ENCODE assay signal across 18 mouse cellular contexts in the genomic region with DNA sequence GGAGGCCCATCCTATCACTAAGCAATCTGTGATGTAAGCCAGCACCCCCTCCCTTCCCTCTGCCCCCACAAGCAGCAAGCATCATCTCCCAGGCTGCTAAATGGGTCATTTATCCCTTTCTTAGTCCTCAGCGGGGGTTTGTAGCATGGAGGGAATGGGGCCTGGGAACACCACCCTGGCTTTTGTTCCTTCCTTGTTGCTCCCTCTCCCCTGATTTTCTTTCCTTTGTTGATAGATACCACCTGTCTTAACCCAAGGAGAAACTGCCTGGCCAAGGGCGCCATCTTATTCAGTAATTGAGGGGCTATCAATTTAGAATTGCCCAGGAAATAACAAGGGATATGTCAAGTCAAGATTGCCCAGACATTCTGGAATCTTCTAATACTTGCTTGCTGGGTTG. TPM values are rescaled to one million over a fixed set of nuclear protein-coding genes. Genes with fewer than 3 reads are reported as not detected.
DNase-seq lines count a peak whose midpoint lies in the region; ATAC-seq lines count a peak whose summit lies in the region.
"Had no signal": no experiment of that assay in that cellular context is flagged by ENCODE, and none has a peak within 500 bp of the region (broad histone marks: within the 10 kb centered on the region; RNA-seq: fewer than 3 reads in every experiment).

No protein-coding gene starts in this region.

- WGBS in forebrain, embryonic 10.5 days = 32% methylated on average over 2 of the region's 2 CpGs
- whole genome bisulfite sequencing in forebrain, embryonic 14.5 days = 23% methylated on average over 2 of the region's 2 CpGs
- 95% methylated on average over 2 of the region's 2 CpGs for WGBS in macrophage (ENCODE audit: missing documents)

- peak overlapping the region; percentile 42 for H3K4me3 ChIP-seq in forebrain, embryonic 10.5 days
- H3K4me3 ChIP-seq in forebrain, embryonic 14.5 days (ENCODE audit: low read depth, low read length) = no peak overlapping the region
- H3K4me3 ChIP-seq in macrophage (ENCODE audit: inconsistent target) = peak overlapping the region; percentile 5; the same call in 1 of the 2 replicates
- H3K4me3 ChIP-seq: heart, embryonic 12.5 days; liver, embryonic 13.5 days; stomach, embryonic 15.5 days had no signal

- H3K4me1 ChIP-seq in forebrain, embryonic 10.5 days = peaks cover 100% of the 10 kb centered on the region
- H3K4me1 ChIP-seq in forebrain, embryonic 14.5 days (ENCODE audit: control insufficient read depth, insufficient read depth, low read length) = peaks cover 74% of the 10 kb centered on the region

- no peak for DNase-seq in forebrain, embryonic 10.5 days (ENCODE audit: extremely low spot score, low spot score)
- no peak for DNase-seq in forebrain, embryonic 14.5 days (ENCODE audit: low spot score)
- DNase-seq in retina, postnatal 1 day = peak; percentile 45
- no peak for DNase-seq in retina, embryonic 14.5 days (ENCODE audit: low spot score)
- DNase-seq in kidney, postnatal 4 days = no peak
- no peak for DNase-seq in ovary, postnatal 14 days (ENCODE audit: low spot score)
- DNase-seq in thymus, postnatal 4 days = no peak
- DNase-seq: adrenal gland, adult 2 months; cerebellum, adult 9-11 months; embryo, embryonic 11 days; heart, postnatal 36 days; kidney, postnatal 14 days; liver, embryonic 13.5 days had no signal

- no peaks in the 10 kb centered on the region for H3K9me3 ChIP-seq in forebrain, embryonic 10.5 days
- no peaks in the 10 kb centered on the region for H3K9me3 ChIP-seq in forebrain, embryonic 14.5 days (replicated peaks; ENCODE audit: control insufficient read depth, low read length)
- H3K9me3 ChIP-seq: heart, embryonic 12.5 days; liver, embryonic 13.5 days; megakaryocyte, embryonic 14.5 days; stomach, embryonic 15.5 days had no signal

- peak overlapping the region; percentile 85 for H3K27ac ChIP-seq in forebrain, embryonic 10.5 days
- no peak overlapping the region for H3K27ac ChIP-seq in forebrain, embryonic 14.5 days (ENCODE audit: low read depth, low read length)
- peak overlapping the region; percentile 84 for H3K27ac ChIP-seq in macrophage
- H3K27ac ChIP-seq: liver, embryonic 13.5 days; stomach, embryonic 15.5 days had no signal

- H3K79me2 ChIP-seq in macrophage (ENCODE audit: inconsistent target) = peaks cover 87% of the 10 kb centered on the region

- peaks cover 33% of the 10 kb centered on the region for H3K27me3 ChIP-seq in forebrain, embryonic 10.5 days (ENCODE audit: poor library complexity, severe bottlenecking)
- H3K27me3 ChIP-seq in forebrain, embryonic 14.5 days (replicated peaks; ENCODE audit: control insufficient read depth, insufficient read depth, low read length) = no peaks in the 10 kb centered on the region
- H3K27me3 ChIP-seq: stomach, embryonic 15.5 days had no signal

- no peak overlapping the region for H3K9ac ChIP-seq in forebrain, embryonic 14.5 days (ENCODE audit: low read length)
- H3K9ac ChIP-seq: heart, embryonic 12.5 days; liver, embryonic 13.5 days; stomach, embryonic 15.5 days had no signal

- peaks cover 85% of the 10 kb centered on the region for H3K36me3 ChIP-seq in forebrain, embryonic 10.5 days (replicated peaks)
- H3K36me3 ChIP-seq in forebrain, embryonic 14.5 days (ENCODE audit: control insufficient read depth, insufficient read depth, low read length) = peaks cover 52% of the 10 kb centered on the region
- peaks cover 3% of the 10 kb centered on the region; the same call in 1 of the 2 replicates for H3K36me3 ChIP-seq in macrophage (ENCODE audit: inconsistent target)

- no peak overlapping the region for H3K4me2 ChIP-seq in forebrain, embryonic 14.5 days (ENCODE audit: low read length)
- H3K4me2 ChIP-seq: heart, embryonic 12.5 days; stomach, embryonic 15.5 days had no signal

- no peak for ATAC-seq in forebrain, embryonic 14.5 days
- ATAC-seq: intestine, embryonic 16.5 days had no signal

RNA-seq across cellular contexts. Expression of a gene that starts 14.1 kb away (rescaled TPM):
- polyA plus RNA-seq in forebrain, embryonic 10.5 days (2016; fragmentation: Nextera tagmentation; extraction: Ambion mirVana) = 43.4 and 45.6 TPM in 2 replicates
- polyA plus RNA-seq in forebrain, embryonic 14.5 days (2014; fragmentation: Nextera tagmentation; extraction: Ambion mirVana) = 28.1 and 30.1 TPM in 2 replicates
- total RNA-seq in macrophage (2018; cell fraction: chromatin; rRNA removed) = 100 to 1,000 TPM in 13 of 26 experiments, 10 to 100 TPM in 13; 45.3 to 345 (median 100) TPM
- total RNA-seq in macrophage (2018; cell fraction: cytosol; rRNA removed) = 10 to 100 TPM; 27.7 to 77.5 (median 41.6) TPM
- 100 to 1,000 TPM in 4 of 26 experiments, 10 to 100 TPM in 22; 59.9 to 295 (median 75.3) TPM for total RNA-seq in macrophage (2018; cell fraction: nucleus; rRNA removed)
- 31.3 to 59.0 TPM (median 39.4 TPM) in 3 replicates for polyA plus RNA-seq in macrophage (2018)
